Mouse (Mus musculus) embryonic facial prominence, embryonic 14.5 days (tissue): ENCODE results near the gene Kif13a. TPM values are rescaled to one million over a fixed set of nuclear protein-coding genes. Genes with fewer than 3 reads are reported as not detected.

ENCODE experiments used
- ATAC-seq: fragments of 200-750 bp; cut with Nextera tagmentation; 2 replicates; pipeline ENCODE4 v1.8.0; 2017; ENCODE audit warnings: low read depth, moderate number of reproducible peaks, moderate TSS enrichment
- DNase-seq: peaks from one replicate; pipeline ENCODE4 v3.0.0-alpha.2; 2015; ENCODE audit warnings: low spot score
- H3K27ac ChIP-seq: fragments of 300-500 bp; sonication (generic); replicated peaks from 2 replicates; pipeline ENCODE4 v1.5.1; 2014; ENCODE audit warnings: low read depth, mild to moderate bottlenecking, low read length, moderate library complexity
- H3K27me3 ChIP-seq: fragments of 300-500 bp; sonication (generic); replicated peaks from 2 replicates; pipeline ENCODE4 v1.6.1; 2014; ENCODE audit warnings: low read length; ENCODE audit not compliant: control insufficient read depth, insufficient read depth
- H3K36me3 ChIP-seq: fragments of 300-500 bp; sonication (generic); 2 replicates; pipeline ENCODE4 v1.6.1; 2014; ENCODE audit warnings: low read length, mixed read lengths; ENCODE audit not compliant: control insufficient read depth, insufficient read depth
- H3K4me1 ChIP-seq: fragments of 300-500 bp; sonication (generic); 2 replicates; pipeline ENCODE4 v1.6.1; 2014; ENCODE audit warnings: antibody characterized with exemption, low read length; ENCODE audit not compliant: control insufficient read depth, insufficient read depth
- H3K4me2 ChIP-seq: fragments of 300-500 bp; sonication (generic); 2 replicates; pipeline ENCODE4 v1.6.1; 2014; ENCODE audit warnings: low read depth, mild to moderate bottlenecking, low read length, moderate library complexity, mixed read lengths
- H3K4me3 ChIP-seq: fragments of 300-500 bp; sonication (generic); 2 replicates; pipeline ENCODE4 v1.5.1; 2014; ENCODE audit warnings: low read depth, mild to moderate bottlenecking, low read length
- H3K9ac ChIP-seq: fragments of 300-500 bp; sonication (generic); 2 replicates; pipeline ENCODE4 v1.6.1; 2014; ENCODE audit warnings: low read depth, mild to moderate bottlenecking, low read length, moderate library complexity, mixed read lengths
- H3K9me3 ChIP-seq: fragments of 300-500 bp; sonication (generic); 2 replicates; pipeline ENCODE4 v1.6.1; 2016; ENCODE audit warnings: low read length; ENCODE audit not compliant: control insufficient read depth
- WGBS: fragments of 180-500 bp; shearing (Covaris S2); extraction: QIAGEN DNeasy Blood & Tissue Kit; methylation state at CpG from one replicate; pipeline ENCODE4 v1.1.7; 2014; 5-methylcytosine and 5-hydroxymethylcytosine counted together
- polyA plus RNA-seq: library from polyadenylated mRNA; unstranded; fragments of >200 nt; fragmentation: Nextera tagmentation; extraction: Ambion mirVana; gene quantifications from 2 replicates; pipeline ENCODE4 v1.2.1, GENCODE M21; 2014

Kif13a gene
- polyA plus RNA-seq, 1 experiment from 2014 or later = 24.0 TPM

DNA sequence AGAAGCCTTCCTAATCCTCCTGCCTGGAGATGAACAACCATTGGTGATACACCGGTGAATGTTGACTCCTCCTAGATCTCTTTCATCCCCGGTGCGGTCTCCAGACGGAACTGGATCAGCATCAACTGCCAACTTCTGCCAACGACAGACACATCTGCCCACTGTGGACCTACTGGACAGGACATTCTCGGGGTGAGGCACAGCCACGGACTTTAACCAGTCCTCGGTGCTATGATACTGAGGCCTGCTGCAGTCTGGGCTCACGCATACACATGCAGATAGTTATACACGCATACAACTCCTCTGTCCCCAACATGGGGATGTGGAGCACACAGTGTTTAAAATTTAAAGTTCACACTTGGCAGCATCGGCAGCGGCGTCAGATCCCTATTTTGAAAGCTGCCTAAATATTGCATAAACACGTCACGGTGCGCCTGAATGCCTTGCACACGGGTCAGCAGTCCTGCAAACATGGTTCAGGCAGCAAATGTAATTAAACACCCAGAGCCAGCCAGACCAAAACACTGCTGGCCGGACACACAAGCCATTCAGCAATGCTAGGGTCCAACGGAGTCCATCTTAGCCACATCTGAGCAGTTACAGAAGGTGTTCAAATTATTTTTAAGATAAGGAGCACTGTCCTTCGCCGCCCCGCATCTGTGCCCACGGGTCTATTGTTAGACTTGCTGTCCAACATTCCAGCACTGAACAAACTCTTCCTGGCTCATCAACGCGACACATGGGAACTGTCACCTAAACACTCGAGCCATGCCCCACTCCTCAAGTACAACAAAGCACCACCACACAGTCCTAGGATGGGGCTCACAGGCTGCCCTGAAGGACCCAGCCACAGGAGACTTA is 44.5 kb downstream of the Kif13a start:
- Histone ChIP-seq H3K27me3 (no peaks in the 10 kb centered on the region), H3K9ac (no peak overlapping the region), H3K27ac (no peak overlapping the region), H3K4me1 (no peaks in the 10 kb centered on the region), H3K36me3 (no peaks in the 10 kb centered on the region), H3K4me2 (no peak overlapping the region), H3K9me3 (no peaks in the 10 kb centered on the region), H3K4me3 (no peak overlapping the region)
- no peak for ATAC-seq
- 77% methylated on average over 26 of the region's 26 CpGs for WGBS
- DNase-seq = no peak

GRCm38 (mm10) chr13:46883976-46884375 is 45.7 kb downstream of the Kif13a start:
- H3K9ac ChIP-seq = no peak overlapping the region
- H3K36me3 ChIP-seq = no peaks in the 10 kb centered on the region
- no peak for DNase-seq
- no peak for ATAC-seq
- no peaks in the 10 kb centered on the region for H3K4me1 ChIP-seq
- no peak overlapping the region for H3K27ac ChIP-seq
- no peak overlapping the region for H3K4me2 ChIP-seq
- 90% methylated on average over 3 of the region's 3 CpGs for WGBS
- H3K27me3 ChIP-seq = no peaks in the 10 kb centered on the region
- H3K4me3 ChIP-seq = no peak overlapping the region
- no peaks in the 10 kb centered on the region for H3K9me3 ChIP-seq

DNA sequence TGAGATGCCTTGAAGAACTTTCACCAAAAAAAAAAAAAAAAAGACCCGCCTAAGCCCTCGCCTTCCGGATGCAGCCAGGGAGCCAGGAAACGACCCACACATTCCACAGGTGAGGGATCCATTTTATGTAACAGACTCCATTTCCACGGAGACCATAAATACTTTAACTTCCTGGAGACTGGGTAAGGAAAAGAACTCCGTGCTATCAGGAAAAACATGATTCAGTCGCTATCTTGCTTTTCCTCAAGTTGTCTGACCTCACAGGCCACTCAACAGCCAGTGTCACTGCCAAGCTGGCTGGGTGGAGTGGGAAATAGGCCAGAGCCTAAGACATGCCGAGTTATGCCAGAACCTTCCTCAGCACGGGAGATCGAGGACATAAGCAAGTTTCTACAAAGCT is 46.3 kb downstream of the Kif13a start:
- no peaks in the 10 kb centered on the region for H3K27me3 ChIP-seq
- H3K4me3 ChIP-seq = no peak overlapping the region
- 67% methylated on average over 10 of the region's 10 CpGs for WGBS
- no peak overlapping the region; the same call in 1 of the 2 replicates for H3K27ac ChIP-seq
- DNase-seq (no peak), ATAC-seq (no peak)
- H3K36me3 ChIP-seq = no peaks in the 10 kb centered on the region
- H3K4me1 ChIP-seq = no peaks in the 10 kb centered on the region
- H3K9me3 ChIP-seq = no peaks in the 10 kb centered on the region
- no peak overlapping the region for H3K4me2 ChIP-seq
- no peak overlapping the region for H3K9ac ChIP-seq

- no peak overlapping the region for H3K4me2 ChIP-seq
- no peak for DNase-seq
- H3K4me1 ChIP-seq = no peaks in the 10 kb centered on the region
- no peak overlapping the region for H3K4me3 ChIP-seq
- H3K27ac ChIP-seq = no peak overlapping the region
- H3K36me3 ChIP-seq = no peaks in the 10 kb centered on the region
- no peaks in the 10 kb centered on the region for H3K27me3 ChIP-seq
- H3K9me3 ChIP-seq = no peaks in the 10 kb centered on the region
- no peak overlapping the region for H3K9ac ChIP-seq
- 67% methylated on average over 14 of the region's 14 CpGs for WGBS
- ATAC-seq = no peak
These were observed 48.9 kb downstream of the Kif13a start for GRCm38 (mm10) chr13:46880736-46881135.

- Histone ChIP-seq H3K27ac (no peak overlapping the region), H3K4me1 (no peaks in the 10 kb centered on the region), H3K27me3 (no peaks in the 10 kb centered on the region), H3K9ac (no peak overlapping the region), H3K4me3 (no peak overlapping the region), H3K9me3 (no peaks in the 10 kb centered on the region), H3K4me2 (no peak overlapping the region), H3K36me3 (no peaks in the 10 kb centered on the region)
- DNase-seq = no peak
- WGBS = 77% methylated on average over 6 of the region's 6 CpGs
- no peak for ATAC-seq
These were observed 49.4 kb downstream of the Kif13a start for GRCm38 (mm10) chr13:46880243-46880642.

DNA sequence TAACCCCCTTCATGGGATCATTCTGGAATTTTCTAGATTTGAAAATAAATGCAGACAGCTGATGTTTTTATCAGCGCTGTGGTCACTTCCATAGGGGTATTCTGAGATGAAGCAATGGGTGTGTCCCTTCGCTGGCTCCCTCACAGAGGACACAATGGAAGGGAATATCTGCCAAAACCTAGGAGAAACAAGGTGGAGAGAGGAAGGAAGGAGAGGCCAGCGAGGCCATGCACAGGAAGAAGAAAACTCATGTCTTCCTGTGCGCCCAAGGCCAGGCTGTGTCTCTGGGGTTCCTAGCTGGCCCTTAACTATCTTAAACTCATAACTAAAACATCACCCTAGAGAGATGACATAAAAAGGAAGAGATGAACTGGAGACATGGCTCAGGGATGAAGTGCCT is 52.6 kb downstream of the Kif13a start:
- H3K36me3 ChIP-seq = no peaks in the 10 kb centered on the region
- ATAC-seq (no peak), DNase-seq (no peak)
- no peak overlapping the region for H3K4me2 ChIP-seq
- H3K9me3 ChIP-seq = no peaks in the 10 kb centered on the region
- H3K9ac ChIP-seq = no peak overlapping the region
- no peaks in the 10 kb centered on the region for H3K27me3 ChIP-seq
- 0 out of 2 replicates have a peak, but pooled peaks cover 3% of the 10 kb centered on the region for H3K4me1 ChIP-seq
- H3K27ac ChIP-seq = no peak overlapping the region
- WGBS = 83% methylated on average over 4 of the region's 4 CpGs
- H3K4me3 ChIP-seq = no peak overlapping the region

- ATAC-seq (no peak), DNase-seq (no peak)
- Histone ChIP-seq H3K9me3 (no peaks in the 10 kb centered on the region), H3K27me3 (no peaks in the 10 kb centered on the region), H3K4me1 (0 out of 2 replicates have a peak, but pooled peaks cover 3% of the 10 kb centered on the region), H3K4me2 (no peak overlapping the region), H3K9ac (no peak overlapping the region), H3K4me3 (no peak overlapping the region), H3K27ac (no peak overlapping the region), H3K36me3 (no peaks in the 10 kb centered on the region)
- 61% methylated on average over 6 of the region's 6 CpGs for WGBS
These were observed 54.3 kb downstream of the Kif13a start for GRCm38 (mm10) chr13:46875377-46875776.

GRCm38 (mm10) chr13:46872732-46873131 is 56.9 kb downstream of the Kif13a start:
- no peaks in the 10 kb centered on the region for H3K27me3 ChIP-seq

GRCm38 (mm10) chr13:46872194-46872593 is 57.5 kb downstream of the Kif13a start:
- Histone ChIP-seq H3K9me3 (no peaks in the 10 kb centered on the region), H3K9ac (no peak overlapping the region), H3K27me3 (no peaks in the 10 kb centered on the region), H3K36me3 (no peaks in the 10 kb centered on the region), H3K4me2 (no peak overlapping the region), H3K4me1 (0 out of 2 replicates have a peak, but pooled peaks cover 3% of the 10 kb centered on the region), H3K4me3 (no peak overlapping the region), H3K27ac (no peak overlapping the region)
- no peak for ATAC-seq
- DNase-seq = no peak
- WGBS = 71% methylated on average over 6 of the region's 6 CpGs

More at GRCm38 (mm10) chr13:46872732-46873131, 56.9 kb downstream of the Kif13a start:
- H3K36me3 ChIP-seq = no peaks in the 10 kb centered on the region
- no peak overlapping the region for H3K27ac ChIP-seq
- 0 out of 2 replicates have a peak, but pooled peaks cover 3% of the 10 kb centered on the region for H3K4me1 ChIP-seq
- H3K9ac ChIP-seq = no peak overlapping the region
- H3K4me2 ChIP-seq = no peak overlapping the region
- 79% methylated on average over 11 of the region's 11 CpGs for WGBS
- ATAC-seq = no peak
- H3K4me3 ChIP-seq = no peak overlapping the region
- no peaks in the 10 kb centered on the region for H3K9me3 ChIP-seq
- DNase-seq = no peak
